Mouse (Mus musculus): ENCODE measurements around the gene Hyls1.

DNA sequence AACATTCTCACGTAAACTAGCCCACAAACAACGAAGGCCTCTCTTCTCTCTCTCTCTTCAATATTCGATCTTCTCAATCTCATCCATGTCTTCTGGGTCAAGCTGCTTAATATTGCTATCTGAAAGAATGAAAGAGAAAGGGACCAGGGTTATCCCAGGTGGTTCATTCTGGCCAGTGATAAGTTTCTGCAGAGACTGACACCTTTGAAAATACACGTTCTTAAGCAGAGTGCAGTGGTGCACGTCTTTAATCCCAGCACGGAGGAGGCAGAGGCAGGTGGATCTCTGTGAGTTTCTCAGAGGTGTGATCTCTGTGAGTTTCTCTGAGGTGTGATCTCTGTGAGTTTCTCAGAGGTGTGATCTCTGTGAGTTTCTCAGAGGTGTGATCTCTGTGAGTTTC, 28.3 kb downstream of the Hyls1 start:
- TF ChIP-seq CTCF (conservative IDR thresholded peaks at IDR 0.05; ENCODE audit: low read length) (no peak), NANOG (IDR thresholded peaks at IDR 0.05; ENCODE audit: borderline replicate concordance, low read length) (no peak)
